Mouse (Mus musculus) splenic B cell, adult 2 months (primary cell): Measurements from ENCODE around the gene Zmiz1.
A peak's percentile ranks its signal among the peaks of the same experiment; 100 is the strongest.

Experiments used
- DNase-seq: peaks from one replicate; pipeline ENCODE4 v3.0.0-alpha.2; 2011; ENCODE audit warnings: low read depth, low spot score
- H3K27me3 ChIP-seq: 2 replicates; pipeline ENCODE4 v1.6.1; 2012; ENCODE audit warnings: mild to moderate bottlenecking, low read length, moderate library complexity, mixed read lengths; ENCODE audit not compliant: control insufficient read depth, poor library complexity, insufficient read depth, severe bottlenecking
- H3K36me3 ChIP-seq: 2 replicates; pipeline ENCODE4 v1.6.1; 2012; ENCODE audit warnings: mild to moderate bottlenecking, low read length, moderate library complexity, mixed read lengths; ENCODE audit not compliant: control insufficient read depth, poor library complexity, insufficient read depth, severe bottlenecking

Gene Zmiz1

GRCm38 (mm10) chr14:25587487-25588001 is 128.6 kb downstream of the Zmiz1 start:
- no peaks in the 10 kb centered on the region; the same call in 1 of the 2 replicates for H3K36me3 ChIP-seq
- no peaks in the 10 kb centered on the region for H3K27me3 ChIP-seq
- no peak for DNase-seq

- DNase-seq: no peak
- Histone ChIP-seq H3K27me3 (no peaks in the 10 kb centered on the region), H3K36me3 (no peaks in the 10 kb centered on the region; the same call in 1 of the 2 replicates)
Observed at GRCm38 (mm10) chr14:25588156-25588555, 129.2 kb downstream of the Zmiz1 start.

GRCm38 (mm10) chr14:25588946-25589937 is 130.3 kb downstream of the Zmiz1 start:
- no peaks in the 10 kb centered on the region for H3K36me3 ChIP-seq
- no peak for DNase-seq
- H3K27me3 ChIP-seq: no peaks in the 10 kb centered on the region

- Histone ChIP-seq H3K36me3 (no peaks in the 10 kb centered on the region; the same call in 1 of the 2 replicates), H3K27me3 (no peaks in the 10 kb centered on the region)
- DNase-seq: no peak
Observed at GRCm38 (mm10) chr14:25591000-25591399, 132.0 kb downstream of the Zmiz1 start.

GRCm38 (mm10) chr14:25591426-25591825 is 132.4 kb downstream of the Zmiz1 start:
- no peaks in the 10 kb centered on the region for H3K27me3 ChIP-seq
- H3K36me3 ChIP-seq: no peaks in the 10 kb centered on the region; the same call in 1 of the 2 replicates
- DNase-seq: no peak

GRCm38 (mm10) chr14:25592522-25592921 is 133.5 kb downstream of the Zmiz1 start:
- no peak for DNase-seq
- no peaks in the 10 kb centered on the region for H3K27me3 ChIP-seq
- no peaks in the 10 kb centered on the region; the same call in 1 of the 2 replicates for H3K36me3 ChIP-seq

GRCm38 (mm10) chr14:25593876-25594275 is 134.9 kb downstream of the Zmiz1 start:
- DNase-seq: peak; percentile 90
- H3K27me3 ChIP-seq: no peaks in the 10 kb centered on the region

GRCm38 (mm10) chr14:25594611-25595010 is 135.6 kb downstream of the Zmiz1 start:
- Histone ChIP-seq H3K27me3 (no peaks in the 10 kb centered on the region), H3K36me3 (no peaks in the 10 kb centered on the region; the same call in none of the 2 replicates)
- peak; percentile 15 for DNase-seq

More at GRCm38 (mm10) chr14:25593876-25594275, 134.9 kb downstream of the Zmiz1 start:
- H3K36me3 ChIP-seq: no peaks in the 10 kb centered on the region; the same call in none of the 2 replicates

GRCm38 (mm10) chr14:25598960-25599359 is 140.0 kb downstream of the Zmiz1 start:
- Histone ChIP-seq H3K27me3 (no peaks in the 10 kb centered on the region), H3K36me3 (no peaks in the 10 kb centered on the region; the same call in none of the 2 replicates)
- DNase-seq: no peak

- no peaks in the 10 kb centered on the region; the same call in none of the 2 replicates for H3K36me3 ChIP-seq
- no peak for DNase-seq
Observed at GRCm38 (mm10) chr14:25599934-25600333, 140.9 kb downstream of the Zmiz1 start.

GRCm38 (mm10) chr14:25600358-25600757 is 141.4 kb downstream of the Zmiz1 start:
- DNase-seq: peak; percentile 76
- no peaks in the 10 kb centered on the region for H3K27me3 ChIP-seq

More at GRCm38 (mm10) chr14:25599934-25600333, 140.9 kb downstream of the Zmiz1 start:
- no peaks in the 10 kb centered on the region for H3K27me3 ChIP-seq

GRCm38 (mm10) chr14:25600951-25601350 is 142.0 kb downstream of the Zmiz1 start:
- DNase-seq: no peak
- no peaks in the 10 kb centered on the region; the same call in none of the 2 replicates for H3K36me3 ChIP-seq
- H3K27me3 ChIP-seq: no peaks in the 10 kb centered on the region

More at GRCm38 (mm10) chr14:25600358-25600757, 141.4 kb downstream of the Zmiz1 start:
- H3K36me3 ChIP-seq: no peaks in the 10 kb centered on the region; the same call in none of the 2 replicates

- DNase-seq: no peak
- Histone ChIP-seq H3K36me3 (no peaks in the 10 kb centered on the region; the same call in 1 of the 2 replicates), H3K27me3 (no peaks in the 10 kb centered on the region)
Observed at GRCm38 (mm10) chr14:25602018-25602417, 143.0 kb downstream of the Zmiz1 start.

- no peaks in the 10 kb centered on the region; the same call in 1 of the 2 replicates for H3K36me3 ChIP-seq
- H3K27me3 ChIP-seq: no peaks in the 10 kb centered on the region; the same call in 1 of the 2 replicates
- DNase-seq: no peak
Observed at GRCm38 (mm10) chr14:25604395-25605142, 145.6 kb downstream of the Zmiz1 start.
